Mouse (Mus musculus): ENCODE results near the gene Per2.

Per2 gene

DNA sequence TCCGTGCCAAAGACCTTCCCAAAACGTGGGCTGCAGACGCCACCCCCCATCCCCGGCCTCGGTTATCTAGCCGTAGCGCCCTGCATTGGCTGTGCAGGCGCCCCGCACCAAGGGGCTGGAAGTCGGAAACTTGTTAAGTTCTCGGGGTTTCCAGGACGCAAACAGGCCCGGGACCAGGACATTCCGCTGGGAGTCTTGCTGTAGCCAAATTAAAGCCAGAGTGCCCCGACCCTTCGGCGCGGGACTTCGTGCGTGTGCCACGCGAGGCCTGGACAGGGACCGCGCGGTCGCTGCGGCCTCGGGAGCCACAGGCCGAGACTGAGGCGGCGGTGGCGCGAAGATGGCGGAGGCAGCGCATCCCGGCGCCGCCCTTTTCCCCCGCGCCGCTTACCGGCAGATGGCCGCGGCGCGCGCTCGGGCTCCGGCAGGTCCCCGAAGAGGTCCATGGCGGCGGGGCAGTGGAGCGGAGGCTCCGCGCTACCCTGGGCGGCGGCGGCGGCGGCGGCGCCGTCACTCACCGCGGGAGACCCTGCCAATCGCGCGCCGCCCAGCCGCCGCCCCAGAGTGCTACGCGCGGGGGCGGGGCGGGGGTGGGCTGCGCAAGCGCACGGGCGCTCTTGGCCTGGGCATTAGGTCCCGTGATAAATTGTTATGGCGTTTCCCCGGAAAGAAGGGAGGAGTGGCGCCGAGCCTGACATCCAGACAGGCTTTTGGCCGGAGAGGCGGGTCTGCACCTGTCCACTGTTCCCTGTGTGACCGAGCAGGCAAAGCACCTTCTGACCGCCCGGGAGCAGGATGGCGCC is 60.7 kb downstream of the Per2 start, which contains the start of gene Ilkap:
Gene Ilkap (minus strand): TSS at position 556 of the 803 bp plus-strand sequence.
- in situ Hi-C loops (cut with MboI, MseI) = no loop called here

DNA sequence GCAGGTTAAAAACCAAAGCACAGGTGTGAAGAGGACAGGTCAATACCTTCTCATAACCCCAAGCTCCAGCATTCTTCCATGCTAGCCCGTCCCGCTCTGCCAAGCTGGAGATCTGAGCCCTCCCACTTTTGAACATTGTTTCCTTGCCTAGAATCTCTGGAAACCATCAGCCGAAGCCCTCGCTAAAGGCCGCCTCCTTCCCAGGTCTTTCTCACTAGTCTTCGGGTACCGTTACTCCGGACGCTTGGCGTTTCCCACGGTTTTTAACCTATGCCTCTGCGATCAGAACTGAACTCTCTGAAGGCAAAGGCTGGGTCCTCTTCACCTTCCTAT is 61.2 kb downstream of the Per2 start:
- in situ Hi-C loops (cut with MboI, MseI) = no loop called here

GRCm38 (mm10) chr1:91390369-91390768 is 68.8 kb downstream of the Per2 start:
- in situ Hi-C loops (cut with MboI, MseI) = no loop called here

- in situ Hi-C loops (cut with MboI, MseI) = no loop called here
These were observed 78.0 kb downstream of the Per2 start for GRCm38 (mm10) chr1:91381091-91381471.

- in situ Hi-C loops (cut with MboI, MseI) = no loop called here
These were observed 78.6 kb downstream of the Per2 start for GRCm38 (mm10) chr1:91380453-91381090.

GRCm38 (mm10) chr1:91373414-91373835 is 85.7 kb downstream of the Per2 start:
- in situ Hi-C loops (cut with MboI, MseI) = no loop called here

DNA sequence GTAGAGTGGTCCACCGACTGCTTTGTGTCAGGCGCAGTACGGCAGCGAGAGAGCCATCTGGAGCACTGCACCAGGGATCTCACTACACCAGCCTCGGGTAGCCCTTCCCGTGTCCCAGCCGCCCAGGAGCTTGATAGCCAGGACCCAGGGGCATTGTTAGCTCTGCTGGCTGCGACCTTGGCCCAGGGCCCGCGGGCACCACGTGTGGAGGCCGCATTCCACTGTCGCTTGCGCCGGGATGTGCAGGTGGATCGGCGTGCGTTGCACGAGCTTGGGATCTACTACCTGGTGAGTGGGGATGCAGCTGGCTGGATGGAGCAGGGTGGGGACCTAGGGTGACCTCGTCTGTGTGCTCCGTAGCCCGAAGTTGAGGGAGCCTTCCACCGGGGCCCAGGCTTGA is 89.1 kb downstream of the Per2 start:
- in situ Hi-C loops (cut with MboI, MseI) = no loop called here

DNA sequence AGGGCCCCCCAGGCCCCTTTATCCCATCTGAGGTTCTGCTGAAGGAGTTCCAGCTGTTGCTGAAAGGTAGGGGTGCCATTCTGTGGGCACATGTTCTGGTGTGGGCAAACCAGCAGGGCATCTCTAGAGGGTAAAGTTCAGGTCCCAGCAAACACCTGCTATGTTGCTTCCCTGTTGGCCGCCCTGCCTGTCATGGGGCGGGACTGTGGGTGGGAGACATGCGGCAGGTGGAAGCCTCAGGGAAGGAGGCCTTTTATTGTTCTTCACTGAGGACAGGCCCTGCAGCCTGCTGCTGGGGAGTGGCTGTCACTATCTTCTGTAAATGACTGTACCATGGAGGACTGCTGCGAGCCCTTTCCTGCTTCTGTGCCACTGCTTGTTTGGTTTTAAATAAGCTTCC is 89.7 kb downstream of the Per2 start:
- in situ Hi-C loops (cut with MboI, MseI) = no loop called here

GRCm38 (mm10) chr1:91367295-91367694 is 91.8 kb downstream of the Per2 start:
- in situ Hi-C loops (cut with MboI, MseI) = no loop called here

DNA sequence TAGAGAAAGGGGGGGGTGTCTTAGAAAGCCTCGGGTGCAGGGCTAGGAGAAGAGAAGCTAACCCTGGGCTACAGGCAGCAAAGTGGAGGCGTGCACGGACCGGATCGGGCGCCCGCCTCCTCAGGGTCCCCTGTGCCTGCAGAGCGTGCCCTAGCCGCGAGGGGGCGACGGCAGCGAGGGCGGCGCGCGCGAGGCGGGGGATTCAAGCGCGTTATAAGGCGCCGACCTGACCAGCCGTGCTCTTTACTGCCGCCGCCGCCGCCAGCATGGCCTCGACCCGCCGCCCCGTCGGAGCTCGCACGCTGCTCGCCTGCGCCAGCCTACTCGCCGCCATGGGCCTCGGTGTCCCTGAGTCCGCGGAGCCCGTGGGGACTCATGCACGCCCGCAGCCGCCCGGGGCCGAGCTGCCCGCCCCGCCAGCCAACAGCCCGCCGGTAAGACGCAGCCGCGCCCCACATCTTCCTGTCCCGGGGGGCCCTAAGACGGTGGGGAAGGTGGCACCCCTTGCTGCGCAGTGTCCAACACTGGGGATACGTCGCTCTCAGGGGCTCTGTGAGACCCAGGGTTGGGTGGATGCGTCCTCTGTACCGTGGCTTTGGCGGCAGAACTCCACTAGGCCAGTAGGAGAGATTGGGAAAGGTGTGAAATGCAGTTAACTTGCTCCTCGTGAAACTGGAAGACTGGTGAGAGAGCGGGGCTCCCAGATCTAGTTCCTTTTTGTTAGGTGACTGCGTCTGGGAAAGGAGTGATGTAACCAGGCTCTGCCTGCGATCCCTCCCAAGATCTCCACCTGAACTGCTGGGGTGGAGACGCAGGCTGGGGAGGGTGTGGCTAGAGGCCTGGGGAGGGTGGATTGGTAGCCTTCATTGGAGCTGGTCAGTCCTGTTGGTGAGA is 92.7 kb downstream of the Per2 start, which contains the start of gene Erfe:
Gene Erfe (plus strand): TSS at position 216 of the 894 bp plus-strand sequence.
- in situ Hi-C loops (cut with MboI, MseI) = no loop called here

All from T-helper 1 cell (primary cell).